7 mouse cellular contexts compared by ENCODE assay signal in genomic region chr7:34629702-34630210, GRCm38 (mm10). TPM values are rescaled to one million over a fixed set of nuclear protein-coding genes. Genes with fewer than 3 reads are reported as not detected.
A peak's percentile ranks its signal among the peaks of the same experiment; 100 is the strongest.
DNase-seq lines count a peak whose midpoint lies in the region; ATAC-seq and TF ChIP-seq lines count a peak whose summit lies in the region.

No protein-coding gene starts in this region.

- 41% methylated on average over 8 of the region's 8 CpGs for WGBS in lung, embryonic 14.5 days
- WGBS in forebrain, embryonic 10.5 days: 43% methylated on average over 8 of the region's 8 CpGs
- 52% methylated on average over 8 of the region's 8 CpGs for WGBS in intestine, embryonic 14.5 days
- 42% methylated on average over 8 of the region's 8 CpGs for WGBS in neural tube, embryonic 15.5 days

- ATAC-seq in lung, embryonic 14.5 days (ENCODE audit: insufficient read depth): no peak
- ATAC-seq in intestine, embryonic 14.5 days (replicated peaks; ENCODE audit: low FRiP score, low TSS enrichment, low read depth): no peak; the same call in 1 of the 2 replicates
- ATAC-seq in neural tube, embryonic 15.5 days (ENCODE audit: low FRiP score): no peak; the same call in 1 of the 2 replicates

- DNase-seq in lung, embryonic 14.5 days: peak; percentile 50
- DNase-seq in lung, postnatal 36 days: no peak
- no peak for DNase-seq in forebrain, embryonic 10.5 days (ENCODE audit: extremely low spot score, low spot score)
- peak; percentile 57 for DNase-seq in intestine, embryonic 14.5 days (ENCODE audit: low spot score)
- no peak for DNase-seq in right cerebral cortex, postnatal 14 days
- DNase-seq in frontal cortex, postnatal 10 days (ENCODE audit: low spot score in 2 of 2): no peak

- TF ChIP-seq CTCF in lung, embryonic 14.5 days (IDR thresholded peaks at IDR 0.05; ENCODE audit: low read depth): no peak

- no peaks in the 10 kb centered on the region for H3K9me3 ChIP-seq in lung, embryonic 14.5 days (ENCODE audit: low read depth, low read length)
- no peaks in the 10 kb centered on the region for H3K9me3 ChIP-seq in forebrain, embryonic 10.5 days
- H3K9me3 ChIP-seq in intestine, embryonic 14.5 days (ENCODE audit: control insufficient read depth, low read length): no peaks in the 10 kb centered on the region
- H3K9me3 ChIP-seq in neural tube, embryonic 15.5 days (replicated peaks): no peaks in the 10 kb centered on the region

- no peaks in the 10 kb centered on the region for H3K36me3 ChIP-seq in lung, embryonic 14.5 days (ENCODE audit: insufficient read depth)
- H3K36me3 ChIP-seq in forebrain, embryonic 10.5 days (replicated peaks): no peaks in the 10 kb centered on the region
- H3K36me3 ChIP-seq in intestine, embryonic 14.5 days (ENCODE audit: control insufficient read depth, insufficient read depth, low read length): no peaks in the 10 kb centered on the region
- no peaks in the 10 kb centered on the region for H3K36me3 ChIP-seq in neural tube, embryonic 15.5 days

- peak overlapping the region; percentile 83 for H3K27ac ChIP-seq in lung, embryonic 14.5 days (ENCODE audit: low read depth)
- peak overlapping the region; percentile 89 for H3K27ac ChIP-seq in forebrain, embryonic 10.5 days
- peak overlapping the region; percentile 51; the same call in 1 of the 2 replicates for H3K27ac ChIP-seq in intestine, embryonic 14.5 days (ENCODE audit: low read depth)
- peak overlapping the region; percentile 56 for H3K27ac ChIP-seq in neural tube, embryonic 15.5 days (replicated peaks)

- peak overlapping the region; percentile 82 for H3K4me2 ChIP-seq in lung, embryonic 14.5 days
- peak overlapping the region; percentile 87 for H3K4me2 ChIP-seq in intestine, embryonic 14.5 days (ENCODE audit: low read length)
- H3K4me2 ChIP-seq in neural tube, embryonic 15.5 days: peak overlapping the region; percentile 62

- peak overlapping the region; percentile 46 for H3K4me3 ChIP-seq in lung, embryonic 14.5 days (ENCODE audit: low read depth, low read length)
- H3K4me3 ChIP-seq in forebrain, embryonic 10.5 days: peak overlapping the region; percentile 54
- H3K4me3 ChIP-seq in intestine, embryonic 14.5 days (ENCODE audit: low read depth, low read length): peak overlapping the region; percentile 43
- peak overlapping the region; percentile 29 for H3K4me3 ChIP-seq in neural tube, embryonic 15.5 days (replicated peaks)

- H3K4me1 ChIP-seq in lung, embryonic 14.5 days (ENCODE audit: insufficient read depth): peaks cover 3% of the 10 kb centered on the region; the same call in 1 of the 2 replicates
- peaks cover 20% of the 10 kb centered on the region for H3K4me1 ChIP-seq in forebrain, embryonic 10.5 days
- peaks cover 6% of the 10 kb centered on the region; the same call in 1 of the 2 replicates for H3K4me1 ChIP-seq in intestine, embryonic 14.5 days (replicated peaks; ENCODE audit: control insufficient read depth, insufficient read depth, low read length)
- peaks cover 17% of the 10 kb centered on the region for H3K4me1 ChIP-seq in neural tube, embryonic 15.5 days

- H3K27me3 ChIP-seq in lung, embryonic 14.5 days (ENCODE audit: insufficient read depth, low read length): no peaks in the 10 kb centered on the region
- no peaks in the 10 kb centered on the region; the same call in 1 of the 2 replicates for H3K27me3 ChIP-seq in forebrain, embryonic 10.5 days (ENCODE audit: poor library complexity, severe bottlenecking)
- H3K27me3 ChIP-seq in intestine, embryonic 14.5 days (replicated peaks; ENCODE audit: control insufficient read depth, insufficient read depth, low read length): no peaks in the 10 kb centered on the region
- H3K27me3 ChIP-seq in neural tube, embryonic 15.5 days (replicated peaks): no peaks in the 10 kb centered on the region

- H3K9ac ChIP-seq in lung, embryonic 14.5 days: peak overlapping the region; percentile 66
- peak overlapping the region; percentile 51 for H3K9ac ChIP-seq in intestine, embryonic 14.5 days (ENCODE audit: low read length)
- H3K9ac ChIP-seq in neural tube, embryonic 15.5 days (replicated peaks): peak overlapping the region; percentile 38; the same call in 1 of the 2 replicates

RNA-seq across cellular contexts. Expression of gene Kctd15, which starts 26.8 kb away (rescaled TPM):
- 11.0 and 11.4 TPM in 2 replicates for polyA plus RNA-seq in lung, embryonic 14.5 days (2014; fragmentation: Nextera tagmentation; extraction: Ambion mirVana)
- 57.1 and 61.0 TPM in 2 replicates for polyA plus RNA-seq in forebrain, embryonic 10.5 days (2016; fragmentation: Nextera tagmentation; extraction: Ambion mirVana)
- 10.0 and 14.7 TPM in 2 replicates for polyA plus RNA-seq in intestine, embryonic 14.5 days (2014; fragmentation: Nextera tagmentation; extraction: Ambion mirVana)
- polyA plus RNA-seq in neural tube, embryonic 15.5 days (2015; fragmentation: Nextera tagmentation; extraction: Ambion mirVana): 26.0 and 26.9 TPM in 2 replicates

Comparison
In these comparisons a context has a peak if more than half of its experiments do, and no peak if none do; other contexts are left out.
1. DNase-seq: peak in lung, embryonic 14.5 days (single experiment) and intestine, embryonic 14.5 days (single experiment); none in lung, postnatal 36 days (single experiment), forebrain, embryonic 10.5 days (single experiment), right cerebral cortex, postnatal 14 days (single experiment) and frontal cortex, postnatal 10 days (0 of 2).
2. Peak in every context shown above with its lines, with median percentiles within 50 percentile points of each other: H3K27ac ChIP-seq, H3K4me2 ChIP-seq, H3K4me3 ChIP-seq and H3K9ac ChIP-seq.